Mouse (Mus musculus): ENCODE measurements around the gene Mrpl22. TPM values are rescaled to one million over a fixed set of nuclear protein-coding genes. Genes with fewer than 3 reads are reported as not detected.
"Not testable (repeated sequence)": the region's sequence is repeated elsewhere in the genome, so short reads cannot be mapped to it uniquely, and the experiment has no call there.

Gene Mrpl22
- total and polyA plus RNA-seq, 2 experiments from 2014 or later, result 24.7 to 98.9 TPM

DNA sequence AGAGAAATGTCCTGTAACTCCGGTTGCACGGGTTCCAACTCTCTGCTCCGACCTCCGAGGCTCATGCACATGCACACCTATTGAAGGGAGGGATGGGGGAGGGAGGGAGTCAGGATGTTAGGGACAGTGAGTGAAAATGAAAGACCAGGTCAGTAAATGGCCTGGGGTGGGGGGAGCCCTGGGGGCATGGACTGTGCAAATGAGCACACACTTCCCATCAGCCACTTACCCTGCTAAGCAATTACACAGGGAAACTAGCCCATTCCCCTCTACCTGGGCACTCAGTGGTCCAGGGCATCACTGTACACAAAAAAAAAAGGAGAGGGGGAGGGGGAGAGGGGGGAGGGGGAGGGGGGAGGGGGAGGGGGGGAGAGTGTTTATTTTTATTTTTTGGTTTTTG is 27.2 kb downstream of the Mrpl22 start:
- TF ChIP-seq CTCF (IDR thresholded peaks at IDR 0.05; ENCODE audit: low read depth), result no peak
- no peaks in the 10 kb centered on the region for H3K27me3 ChIP-seq (ENCODE audit: insufficient read depth, low read length)
- 86% methylated on average over 4 of the region's 4 CpGs for WGBS
- peak overlapping the region; percentile 70 for H3K4me2 ChIP-seq (ENCODE audit: low read depth, low read length)
- ATAC-seq (no peak), DNase-seq (ENCODE audit: low spot score) (no peak)
- no peak overlapping the region for H3K9ac ChIP-seq (replicated peaks; ENCODE audit: low read length)
- no peaks in the 10 kb centered on the region for H3K9me3 ChIP-seq (ENCODE audit: low read length)
- H3K27ac ChIP-seq, result no peak overlapping the region
- peak overlapping the region; percentile 45; the same call in 1 of the 2 replicates for H3K4me3 ChIP-seq (ENCODE audit: low read length)
- H3K4me1 ChIP-seq (ENCODE audit: insufficient read depth, low read length), result no peaks in the 10 kb centered on the region
- no peaks in the 10 kb centered on the region for H3K36me3 ChIP-seq (ENCODE audit: insufficient read depth, low read length)

DNA sequence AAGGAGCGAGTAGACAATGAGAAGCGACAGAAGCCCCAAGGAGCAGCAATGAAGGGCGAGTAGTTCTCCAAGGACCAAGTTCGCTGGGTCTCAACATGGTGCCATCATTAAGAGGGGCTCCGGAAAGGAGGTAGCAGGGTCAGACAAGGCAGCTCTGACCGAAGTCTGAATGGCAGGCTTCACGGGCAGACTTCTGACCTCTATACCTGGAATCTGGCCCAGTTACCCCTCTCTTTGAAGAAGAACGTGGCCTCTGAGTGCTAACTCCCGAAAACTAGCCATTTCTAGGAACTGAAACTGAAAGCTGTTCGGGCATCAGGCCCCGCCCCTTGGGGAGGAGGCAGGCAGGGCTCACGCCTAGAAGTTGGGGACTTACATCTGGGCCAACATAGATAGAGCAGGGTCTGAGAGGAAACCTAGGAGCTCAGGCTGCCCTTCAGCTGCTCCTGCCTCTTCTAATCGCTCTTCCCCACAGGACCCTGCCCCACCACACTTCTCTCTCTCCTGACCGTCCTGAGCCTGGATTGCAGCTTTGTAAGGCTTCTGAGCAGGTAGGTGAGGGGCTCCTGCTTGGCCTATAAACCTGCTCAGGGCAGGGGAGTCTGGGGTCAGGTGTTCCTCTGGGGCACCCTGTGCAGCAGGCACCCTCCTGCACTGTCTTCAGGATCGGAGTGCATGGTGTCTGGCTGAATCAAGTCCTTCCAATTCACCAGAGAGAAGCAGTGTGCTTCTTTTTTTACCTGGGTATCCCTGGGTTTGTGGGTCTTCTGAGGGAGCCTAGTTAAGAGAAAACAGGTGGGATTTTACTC is 28.0 kb downstream of the Mrpl22 start, which contains the start of the genes Igtp and Irgm2:
Gene Igtp (plus strand): TSS at position 328 of the 809 bp plus-strand sequence.
Gene Irgm2 (plus strand): TSS at position 390 of the 809 bp plus-strand sequence.
- 5% methylated on average over 13 of the region's 15 CpGs for WGBS
- not testable (repeated sequence) for H3K27me3 ChIP-seq (ENCODE audit: insufficient read depth, low read length); H3K36me3 ChIP-seq (ENCODE audit: insufficient read depth, low read length); H3K9me3 ChIP-seq (ENCODE audit: low read length); H3K4me1 ChIP-seq (ENCODE audit: insufficient read depth, low read length)
- DNase-seq (ENCODE audit: low spot score) (peak; percentile 43), ATAC-seq (0 out of 2 replicates have a peak, but pooled peaks have one; percentile 47)
- Histone ChIP-seq H3K9ac (replicated peaks; ENCODE audit: low read length) (peak within 1 kb of the TSS; percentile 43), H3K4me2 (ENCODE audit: low read depth, low read length) (peak within 1 kb of the TSS; percentile 70), H3K27ac (peak within 1 kb of the TSS; percentile 61; the same call in 1 of the 2 replicates), H3K4me3 (ENCODE audit: low read length) (peak within 1 kb of the TSS; percentile 45)

DNA sequence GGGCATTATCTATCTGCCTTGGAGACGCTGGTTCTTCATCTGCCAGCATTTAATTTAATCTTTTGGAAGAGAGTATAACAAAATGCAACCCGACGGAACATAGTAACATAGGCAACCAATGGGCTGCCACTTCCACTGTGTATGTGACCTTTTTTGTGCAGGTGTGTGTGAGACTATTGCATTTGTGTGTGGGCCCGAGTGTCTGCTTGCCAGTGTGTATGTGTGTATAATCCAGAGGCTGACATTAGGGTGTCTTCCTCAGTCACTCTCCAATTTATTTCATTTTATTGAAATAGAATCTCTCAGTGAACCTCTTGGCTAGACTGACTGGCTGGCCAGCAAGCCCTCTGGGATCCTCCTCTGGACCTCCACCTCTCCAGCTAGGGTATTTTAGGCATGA is 28.8 kb downstream of the Mrpl22 start:
- no peak for ATAC-seq
- peak overlapping the region; percentile 16; the same call in 1 of the 2 replicates for H3K4me2 ChIP-seq (ENCODE audit: low read depth, low read length)
- TF ChIP-seq CTCF (IDR thresholded peaks at IDR 0.05; ENCODE audit: low read depth), result no peak

DNA sequence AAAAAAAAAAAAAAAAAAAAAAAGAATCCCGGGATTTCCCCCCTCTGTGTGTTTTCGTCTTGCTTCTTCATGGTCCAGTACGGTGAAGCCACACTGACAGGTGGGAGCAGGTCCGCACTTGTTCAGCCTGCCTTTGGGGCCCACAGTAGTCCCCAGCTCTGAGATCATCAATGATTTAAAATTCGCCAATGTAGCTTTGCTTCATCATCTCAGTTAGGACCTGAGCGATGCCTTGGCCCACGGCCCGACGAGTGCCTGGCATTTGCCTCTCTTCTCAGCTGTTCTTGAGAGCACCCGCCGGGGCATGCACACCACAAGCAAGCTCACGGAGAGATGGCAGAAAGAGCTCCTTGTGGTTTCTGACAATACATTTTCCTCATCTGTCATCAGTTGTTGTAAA is 29.6 kb downstream of the Mrpl22 start:
- no peak for TF ChIP-seq CTCF (IDR thresholded peaks at IDR 0.05; ENCODE audit: low read depth)
- DNase-seq (ENCODE audit: low spot score) (peak; percentile 11), ATAC-seq (no peak)
- Histone ChIP-seq H3K36me3 (ENCODE audit: insufficient read depth, low read length) (no peaks in the 10 kb centered on the region), H3K27me3 (ENCODE audit: insufficient read depth, low read length) (no peaks in the 10 kb centered on the region), H3K4me3 (ENCODE audit: low read length) (no peak overlapping the region), H3K4me2 (ENCODE audit: low read depth, low read length) (no peak overlapping the region), H3K9me3 (ENCODE audit: low read length) (no peaks in the 10 kb centered on the region), H3K9ac (replicated peaks; ENCODE audit: low read length) (no peak overlapping the region), H3K27ac (no peak overlapping the region), H3K4me1 (ENCODE audit: insufficient read depth, low read length) (no peaks in the 10 kb centered on the region)
- WGBS, result 73% methylated on average over 12 of the region's 12 CpGs

More for the DNA sequence above, 28.8 kb downstream of the Mrpl22 start:
- no peak overlapping the region for H3K4me3 ChIP-seq (ENCODE audit: low read length)
- no peaks in the 10 kb centered on the region for H3K9me3 ChIP-seq (ENCODE audit: low read length)
- no peaks in the 10 kb centered on the region for H3K4me1 ChIP-seq (ENCODE audit: insufficient read depth, low read length)
- H3K27me3 ChIP-seq (ENCODE audit: insufficient read depth, low read length), result no peaks in the 10 kb centered on the region
- H3K9ac ChIP-seq (replicated peaks; ENCODE audit: low read length), result no peak overlapping the region
- WGBS, result 87% methylated on average over 4 of the region's 4 CpGs
- no peaks in the 10 kb centered on the region for H3K36me3 ChIP-seq (ENCODE audit: insufficient read depth, low read length)
- H3K27ac ChIP-seq, result no peak overlapping the region
- no peak for DNase-seq (ENCODE audit: low spot score)

DNA sequence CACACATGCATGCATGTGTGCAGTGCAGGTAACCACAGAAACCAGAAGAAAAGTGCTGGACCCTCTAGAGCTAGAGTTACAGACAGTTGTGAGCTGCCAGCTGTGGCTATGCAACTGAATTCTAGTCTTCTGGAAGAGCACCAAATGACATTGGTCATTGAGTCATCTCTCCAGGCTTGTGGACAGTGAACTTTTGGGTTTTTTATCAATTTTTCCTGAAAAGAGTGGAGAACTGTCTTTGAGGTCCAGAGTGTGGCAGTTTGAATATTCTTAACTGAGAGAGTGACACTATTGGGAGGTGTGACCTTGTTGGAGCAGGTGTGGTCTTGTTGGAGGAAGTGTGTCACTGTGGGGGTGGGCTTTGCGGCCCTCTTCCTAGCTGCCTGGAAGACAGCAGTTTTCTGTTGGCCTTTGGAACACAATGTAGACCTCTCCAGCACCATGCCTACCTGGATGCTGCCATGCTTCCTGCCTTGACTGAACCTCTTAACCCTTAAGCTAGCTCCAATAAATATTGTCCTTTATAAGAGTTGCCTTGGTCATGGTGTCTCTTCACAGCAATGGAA is 38.9 kb downstream of the Mrpl22 start:
- H3K36me3 ChIP-seq (ENCODE audit: insufficient read depth, low read length), result no peaks in the 10 kb centered on the region
- no peak for DNase-seq (ENCODE audit: low spot score)
- no peak for TF ChIP-seq CTCF (IDR thresholded peaks at IDR 0.05; ENCODE audit: low read depth)
- no peak overlapping the region for H3K4me2 ChIP-seq (ENCODE audit: low read depth, low read length)
- no peaks in the 10 kb centered on the region for H3K27me3 ChIP-seq (ENCODE audit: insufficient read depth, low read length)
- WGBS, result 100% methylated on average over 1 of the region's 1 CpGs
- no peak overlapping the region for H3K4me3 ChIP-seq (ENCODE audit: low read length)
- H3K4me1 ChIP-seq (ENCODE audit: insufficient read depth, low read length), result no peaks in the 10 kb centered on the region
- H3K9ac ChIP-seq (replicated peaks; ENCODE audit: low read length), result no peak overlapping the region
- H3K27ac ChIP-seq, result no peak overlapping the region
- no peak for ATAC-seq
- no peaks in the 10 kb centered on the region for H3K9me3 ChIP-seq (ENCODE audit: low read length)

DNA sequence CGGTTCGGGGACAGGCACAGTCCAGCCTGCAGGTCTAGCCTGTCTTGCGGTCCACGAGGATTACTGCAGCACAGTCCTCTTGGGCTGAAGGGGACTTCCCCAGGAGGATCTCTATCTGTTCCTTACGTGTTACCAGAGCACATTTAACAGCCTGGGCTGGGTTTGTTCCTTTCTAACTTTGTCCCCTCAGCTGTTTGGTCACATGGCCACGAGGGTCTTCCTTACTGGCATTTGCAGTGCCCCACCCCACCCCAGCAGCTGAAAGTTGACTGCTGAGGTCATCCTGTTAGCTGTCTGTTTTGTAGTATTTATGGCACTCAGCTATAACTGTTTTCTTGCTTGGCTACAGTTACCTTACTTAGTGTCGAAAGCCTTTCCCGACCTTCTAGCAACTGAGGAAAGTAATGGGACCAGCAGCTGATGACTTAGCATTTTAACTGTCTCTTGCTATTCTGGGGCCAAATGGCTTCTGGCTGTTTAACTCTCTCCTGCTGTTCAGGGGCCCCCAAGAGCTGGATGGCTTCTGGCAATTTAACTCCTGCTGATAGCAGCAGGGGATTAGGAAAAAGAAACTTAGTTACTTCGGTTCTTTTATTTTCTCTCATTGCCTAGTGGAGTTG is 39.7 kb downstream of the Mrpl22 start:
- Histone ChIP-seq H3K9me3 (ENCODE audit: low read length) (no peaks in the 10 kb centered on the region), H3K4me1 (ENCODE audit: insufficient read depth, low read length) (no peaks in the 10 kb centered on the region), H3K9ac (replicated peaks; ENCODE audit: low read length) (no peak overlapping the region), H3K36me3 (ENCODE audit: insufficient read depth, low read length) (no peaks in the 10 kb centered on the region), H3K27me3 (ENCODE audit: insufficient read depth, low read length) (no peaks in the 10 kb centered on the region), H3K4me2 (ENCODE audit: low read depth, low read length) (no peak overlapping the region), H3K27ac (no peak overlapping the region), H3K4me3 (ENCODE audit: low read length) (no peak overlapping the region)
- ATAC-seq, result no peak
- no peak for TF ChIP-seq CTCF (IDR thresholded peaks at IDR 0.05; ENCODE audit: low read depth)
- WGBS, result 27% methylated on average over 9 of the region's 9 CpGs
- no peak for DNase-seq (ENCODE audit: low spot score)

Measured in hindbrain, postnatal 0 days (tissue).